Mouse (Mus musculus) thymus, adult 2 months (tissue): Measurements from ENCODE around the gene Usp5. TPM values are rescaled to one million over a fixed set of nuclear protein-coding genes. Genes with fewer than 3 reads are reported as not detected.
A peak's percentile ranks its signal among the peaks of the same experiment; 100 is the strongest.

Experiments used
- DNase-seq: peaks from one replicate; pipeline ENCODE4 v3.0.0; 2021
- H3K27ac ChIP-seq: fragments of 200-500 bp; 2 replicates; pipeline ENCODE4 v1.5.1; 2012; ENCODE audit warnings: low read length, control low read depth; ENCODE audit not compliant: control insufficient read depth, insufficient read depth
- H3K27me3 ChIP-seq: fragments of 200-500 bp; 2 replicates; pipeline ENCODE4 v1.6.1; 2012; ENCODE audit warnings: mild to moderate bottlenecking, low read length, moderate library complexity, mixed read lengths; ENCODE audit not compliant: control insufficient read depth, insufficient read depth
- H3K36me3 ChIP-seq: fragments of 200-500 bp; 2 replicates; pipeline ENCODE4 v1.6.1; 2012; ENCODE audit warnings: mild to moderate bottlenecking, low read length, moderate library complexity; ENCODE audit not compliant: control insufficient read depth, insufficient read depth
- H3K4me1 ChIP-seq: fragments of 200-500 bp; replicated peaks from 2 replicates; pipeline ENCODE4 v1.6.1; 2012; ENCODE audit warnings: low read length; ENCODE audit not compliant: control insufficient read depth, insufficient read depth
- H3K4me3 ChIP-seq: fragments of 200-500 bp; 2 replicates; pipeline ENCODE4 v1.5.1; 2012; ENCODE audit warnings: mild to moderate bottlenecking, low read length, control low read depth, moderate library complexity; ENCODE audit not compliant: control insufficient read depth, insufficient read depth
- CTCF ChIP-seq: fragments of 200-500 bp; IDR thresholded peaks from 2 replicates; pipeline ENCODE4 v1.5.1; 2012; ENCODE audit warnings: mild to moderate bottlenecking, control low read depth, low read length, moderate library complexity, borderline replicate concordance; ENCODE audit not compliant: control insufficient read depth, poor library complexity, insufficient read depth; ENCODE audit errors: extremely low read depth
- POLR2A ChIP-seq: fragments of 200-500 bp; IDR thresholded peaks from 2 replicates; pipeline ENCODE4 v1.6.1; 2012; ENCODE audit warnings: mild to moderate bottlenecking, low read length, control low read depth, moderate library complexity; ENCODE audit not compliant: control insufficient read depth, poor library complexity, insufficient read depth; ENCODE audit errors: extremely low read depth
- WGBS: fragments of 180-500 bp; shearing (Covaris S2); methylation state at CpG from one replicate; pipeline ENCODE4 v1.1.7; 2018; 5-methylcytosine and 5-hydroxymethylcytosine counted together
- polyA plus RNA-seq: library from polyadenylated mRNA; depleted of rRNA; stranded (reverse); fragments of >200 nt; gene quantifications from 2 replicates; pipeline ENCODE4 v1.2.3, GENCODE M21; 2012

Usp5 gene
- polyA plus RNA-seq, 1 experiment: 121 TPM

DNA sequence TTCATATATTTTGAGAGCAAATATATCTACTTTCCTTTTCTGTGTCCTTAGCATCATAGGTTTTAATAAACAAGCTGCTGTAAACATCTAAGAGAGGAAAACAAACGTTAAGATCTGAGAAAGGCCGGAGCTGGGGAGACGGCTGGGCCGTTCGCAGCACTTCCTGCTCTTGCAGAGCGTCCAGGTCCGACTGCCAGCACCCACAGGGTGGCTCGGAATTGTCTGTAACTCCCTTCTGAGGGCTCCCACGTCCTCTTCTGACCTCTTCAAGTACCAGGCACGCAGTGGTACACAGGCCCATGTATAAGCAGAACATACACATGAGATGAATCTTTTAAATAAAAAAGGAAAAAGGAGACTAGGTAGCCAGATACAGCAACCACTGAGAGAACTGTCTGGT is 41.6 kb downstream of the Usp5 start:
- no peak for TF ChIP-seq POLR2A
- no peak for TF ChIP-seq CTCF
- DNase-seq: no peak
- Histone ChIP-seq H3K36me3 (no peaks in the 10 kb centered on the region), H3K27me3 (no peaks in the 10 kb centered on the region), H3K27ac (no peak overlapping the region), H3K4me3 (no peak overlapping the region), H3K4me1 (no peaks in the 10 kb centered on the region)
- 90% methylated on average over 10 of the region's 10 CpGs for WGBS

DNA sequence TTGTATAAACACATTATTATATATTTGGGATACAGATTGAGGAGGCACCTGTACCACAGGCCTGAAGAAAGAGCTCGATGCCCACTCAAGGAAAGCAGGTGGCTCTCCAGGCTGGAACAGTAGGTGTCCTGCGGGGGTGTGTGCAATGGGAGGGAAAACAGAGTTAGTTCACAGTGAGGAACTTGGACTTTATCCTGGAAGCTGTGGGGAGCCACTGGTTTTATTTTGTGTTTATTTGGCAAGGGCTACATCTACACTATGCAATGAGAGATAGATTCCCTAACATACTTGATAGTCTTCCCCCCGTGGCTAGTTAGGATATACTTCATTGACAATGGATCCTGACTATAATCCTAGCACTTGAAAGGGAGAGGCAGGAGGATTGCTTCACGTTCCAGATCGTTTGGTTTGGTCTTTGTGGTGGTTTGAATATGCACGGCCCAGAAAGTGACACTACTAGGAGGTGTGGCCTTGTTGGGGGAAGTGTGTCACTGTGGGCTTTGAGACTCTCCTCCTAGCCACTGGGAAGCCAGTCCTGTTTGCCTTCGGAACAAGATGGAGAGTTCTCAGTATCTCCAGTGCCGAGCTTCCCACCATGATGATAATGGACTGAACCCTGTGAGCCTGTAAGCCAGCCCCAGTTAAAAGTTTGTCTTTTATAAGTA is 42.4 kb downstream of the Usp5 start:
- H3K27ac ChIP-seq: no peak overlapping the region
- peaks cover 3% of the 10 kb centered on the region for H3K4me1 ChIP-seq
- WGBS: 46% methylated on average over 8 of the region's 8 CpGs
- no peaks in the 10 kb centered on the region for H3K36me3 ChIP-seq
- DNase-seq: no peak
- H3K27me3 ChIP-seq: no peaks in the 10 kb centered on the region
- TF ChIP-seq CTCF (no peak), POLR2A (no peak)
- no peak overlapping the region for H3K4me3 ChIP-seq

DNA sequence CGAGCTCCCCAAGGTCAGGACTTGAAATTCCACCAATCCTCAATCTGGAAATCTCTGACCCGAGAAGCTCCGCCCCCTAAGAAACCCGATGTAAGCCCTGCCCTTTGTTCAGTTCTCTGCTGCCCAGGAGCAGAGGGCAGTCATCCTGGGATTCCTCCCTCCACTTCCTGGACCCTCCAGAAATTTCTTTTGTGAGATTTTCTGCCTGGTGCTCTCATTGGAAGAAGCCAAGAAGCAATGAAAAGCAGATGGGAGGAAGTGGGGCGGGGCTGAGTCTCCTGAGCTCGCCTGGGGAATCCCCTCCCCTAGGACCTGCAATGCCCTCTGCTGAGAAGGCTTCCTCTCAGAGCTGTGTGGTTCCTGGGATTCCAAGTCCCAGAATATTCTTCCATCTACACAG is 46.8 kb downstream of the Usp5 start:
- Histone ChIP-seq H3K27me3 (no peaks in the 10 kb centered on the region), H3K36me3 (no peaks in the 10 kb centered on the region), H3K4me3 (peak overlapping the region; percentile 54), H3K27ac (no peak overlapping the region; the same call in 1 of the 2 replicates), H3K4me1 (peaks cover 28% of the 10 kb centered on the region)
- peak; percentile 71 for DNase-seq
- WGBS: 9% methylated on average over 6 of the region's 6 CpGs
- TF ChIP-seq CTCF (no peak), POLR2A (no peak)

DNA sequence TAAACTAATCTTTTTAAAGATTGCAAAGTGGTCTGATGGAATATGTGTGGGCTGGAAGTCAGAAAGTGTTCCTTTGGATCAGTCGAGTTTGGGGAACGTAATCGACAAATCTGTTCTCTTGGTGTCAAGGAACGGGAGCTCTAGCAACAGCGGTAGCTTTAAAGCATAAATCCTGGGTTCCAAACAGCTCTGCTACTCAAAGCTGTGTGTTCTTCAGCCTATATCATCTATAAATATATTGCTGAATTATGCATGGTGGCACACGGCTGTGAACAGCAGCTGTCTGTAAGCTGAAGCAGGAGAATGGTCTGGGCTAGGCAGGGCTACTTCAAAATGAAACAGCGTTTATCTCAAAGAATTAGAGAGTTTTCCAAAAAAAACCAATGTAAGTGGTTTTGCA is 48.4 kb downstream of the Usp5 start:
- TF ChIP-seq POLR2A (no peak), CTCF (no peak)
- no peak overlapping the region for H3K27ac ChIP-seq
- no peaks in the 10 kb centered on the region for H3K36me3 ChIP-seq
- peaks cover 28% of the 10 kb centered on the region for H3K4me1 ChIP-seq
- H3K4me3 ChIP-seq: no peak overlapping the region
- 93% methylated on average over 7 of the region's 7 CpGs for WGBS
- no peaks in the 10 kb centered on the region for H3K27me3 ChIP-seq
- DNase-seq: no peak

DNA sequence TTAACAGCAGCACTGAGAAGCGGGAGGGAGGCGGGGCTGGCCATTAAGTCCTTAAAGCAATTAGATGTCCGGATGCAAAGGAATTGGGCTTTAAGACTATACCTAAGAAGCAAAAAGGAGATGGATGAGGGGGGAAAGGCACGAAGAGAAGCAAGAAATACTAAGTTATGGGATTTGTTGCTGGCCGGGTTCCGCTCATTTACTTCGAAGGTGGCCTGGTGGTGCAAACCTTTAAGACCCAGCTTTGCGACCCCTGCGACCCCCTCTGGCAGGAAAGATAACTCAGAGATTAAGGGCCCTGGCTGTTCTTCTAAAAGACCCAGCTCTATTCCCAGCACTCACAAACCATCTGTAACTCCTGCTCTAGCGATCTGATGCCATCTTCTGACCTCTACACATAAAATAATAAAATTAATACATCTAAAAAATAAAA is 49.3 kb downstream of the Usp5 start:
- 30% methylated on average over 10 of the region's 10 CpGs for WGBS
- no peaks in the 10 kb centered on the region for H3K27me3 ChIP-seq
- H3K4me1 ChIP-seq: peaks cover 28% of the 10 kb centered on the region
- DNase-seq: no peak
- no peaks in the 10 kb centered on the region for H3K36me3 ChIP-seq
- H3K27ac ChIP-seq: peak overlapping the region; percentile 67
- H3K4me3 ChIP-seq: peak overlapping the region; percentile 49
- TF ChIP-seq CTCF (no peak), POLR2A (no peak)

DNA sequence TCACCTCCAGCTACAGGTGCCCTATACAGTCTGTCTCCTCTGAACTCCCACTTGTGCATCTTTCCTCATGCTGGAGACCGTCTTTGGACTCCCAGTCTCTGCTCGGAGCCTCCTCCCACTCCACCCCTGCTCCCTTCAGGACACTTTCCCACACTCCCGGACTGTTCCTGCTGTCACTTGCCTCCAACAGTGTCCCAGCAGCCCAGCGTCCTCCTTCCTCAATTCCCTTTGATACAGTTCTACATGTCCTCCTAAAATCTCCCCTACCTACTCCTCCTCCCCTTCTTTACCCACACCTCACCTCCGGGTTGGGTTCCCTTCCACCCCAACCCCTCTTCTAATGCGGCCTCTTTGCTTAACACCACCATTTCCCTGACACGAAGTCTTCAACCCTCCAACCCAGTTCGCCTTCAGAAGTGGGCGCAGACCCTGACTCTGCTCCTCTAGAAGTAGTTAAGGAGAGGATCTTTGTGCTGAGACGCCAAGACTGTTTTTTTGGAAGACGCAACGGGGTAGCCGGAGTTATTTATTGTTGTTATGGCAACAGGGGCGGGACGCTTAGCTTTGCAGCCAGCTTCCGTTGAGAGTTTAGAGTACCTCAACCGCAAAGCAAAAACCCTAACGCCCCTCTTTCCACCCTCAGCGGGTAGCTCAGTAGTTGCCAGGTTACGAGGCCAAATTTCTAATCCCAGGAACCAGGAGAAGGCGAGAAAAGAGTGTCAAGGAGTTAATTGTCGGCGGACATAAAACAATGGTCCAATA is 49.9 kb downstream of the Usp5 start, which contains the start of gene Lrrc23:
Lrrc23 (minus strand) TSS at position 506 of the 762 bp plus-strand sequence.
- Histone ChIP-seq H3K27ac (peak within 1 kb of the TSS; percentile 67), H3K4me1 (peaks cover 28% of the 10 kb centered on the region), H3K27me3 (no peaks in the 10 kb centered on the region), H3K36me3 (no peaks in the 10 kb centered on the region), H3K4me3 (peak within 1 kb of the TSS; percentile 49)
- TF ChIP-seq POLR2A: no peak
- no peak for TF ChIP-seq CTCF
- DNase-seq: peak; percentile 76
- 6% methylated on average over 23 of the region's 23 CpGs for whole genome bisulfite sequencing

DNA sequence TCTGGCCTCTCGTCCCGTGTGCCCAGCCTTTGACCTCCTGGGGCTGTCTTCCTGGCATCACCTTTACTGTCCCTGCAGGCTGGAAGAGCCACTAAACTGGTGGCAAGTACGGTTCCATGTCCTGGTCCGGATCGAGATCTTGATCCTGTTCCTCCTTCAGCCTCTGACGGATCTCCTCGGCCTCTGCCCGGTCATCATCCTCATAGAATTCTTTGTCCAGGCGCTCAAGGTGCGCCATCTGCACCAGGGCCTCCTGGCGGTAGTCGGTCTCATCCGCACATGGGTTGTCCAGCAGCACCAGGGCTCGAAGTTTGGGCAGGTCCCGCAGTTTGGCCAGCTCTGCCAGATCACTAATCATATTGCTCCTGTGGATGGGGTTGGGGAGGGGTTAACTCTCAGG is 58.8 kb downstream of the Usp5 start:
- 96% methylated on average over 15 of the region's 15 CpGs for WGBS
- TF ChIP-seq POLR2A: no peak
- no peak for TF ChIP-seq CTCF
- no peaks in the 10 kb centered on the region for H3K36me3 ChIP-seq
- peaks cover 20% of the 10 kb centered on the region for H3K4me1 ChIP-seq
- no peak overlapping the region for H3K4me3 ChIP-seq
- H3K27me3 ChIP-seq: no peaks in the 10 kb centered on the region
- no peak for DNase-seq
- no peak overlapping the region for H3K27ac ChIP-seq
